17 mouse cellular contexts compared by ENCODE assay signal in the genomic region with DNA sequence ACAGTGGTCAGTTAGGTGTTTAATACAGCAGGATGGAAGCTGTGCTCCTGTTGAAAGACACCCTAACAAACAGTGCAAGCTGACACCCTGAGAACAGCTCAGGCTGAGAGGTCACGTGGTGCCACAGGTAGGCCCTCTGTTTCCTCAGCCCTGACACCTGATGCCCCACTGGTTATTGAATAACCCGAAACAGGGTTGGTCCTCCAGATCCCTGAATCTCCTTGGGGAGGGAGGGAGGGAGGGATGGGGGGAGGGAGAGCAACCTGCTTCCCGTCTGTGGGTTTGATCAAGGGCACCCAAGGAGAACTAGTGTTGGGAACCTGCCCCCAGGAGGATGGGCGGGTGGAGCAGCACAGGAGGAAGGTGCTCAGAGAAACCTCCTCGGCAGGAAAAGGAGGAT. TPM values are rescaled to one million over a fixed set of nuclear protein-coding genes. Genes with fewer than 3 reads are reported as not detected.
A peak's percentile ranks its signal among the peaks of the same experiment; 100 is the strongest.
DNase-seq lines count a peak whose midpoint lies in the region; ATAC-seq and TF ChIP-seq lines count a peak whose summit lies in the region.
"Had no signal": no experiment of that assay in that cellular context is flagged by ENCODE, and none has a peak within 500 bp of the region (broad histone marks: within the 10 kb centered on the region; RNA-seq: fewer than 3 reads in every experiment).

No protein-coding gene starts in this region.

- no peak overlapping the region for H3K9ac ChIP-seq in kidney, embryonic 15.5 days
- no peak overlapping the region for H3K9ac ChIP-seq in liver, embryonic 16.5 days (ENCODE audit: low read depth, low read length)
- no peak overlapping the region for H3K9ac ChIP-seq in stomach, postnatal 0 days (ENCODE audit: low read length)
- H3K9ac ChIP-seq: forebrain, postnatal 0 days; limb, embryonic 12.5 days; midbrain, embryonic 12.5 days; neural tube, embryonic 13.5 days had no signal

- H3K36me3 ChIP-seq in kidney, embryonic 15.5 days: no peaks in the 10 kb centered on the region
- H3K36me3 ChIP-seq in liver, embryonic 16.5 days (ENCODE audit: control insufficient read depth, insufficient read depth): no peaks in the 10 kb centered on the region
- H3K36me3 ChIP-seq in stomach, postnatal 0 days (ENCODE audit: control insufficient read depth, insufficient read depth, low read length): no peaks in the 10 kb centered on the region
- H3K36me3 ChIP-seq: limb, embryonic 12.5 days; midbrain, embryonic 12.5 days; neural tube, embryonic 13.5 days had no signal

- no peak overlapping the region for H3K4me2 ChIP-seq in kidney, embryonic 15.5 days
- H3K4me2 ChIP-seq in liver, embryonic 16.5 days (ENCODE audit: low read depth, low read length): no peak overlapping the region
- no peak overlapping the region for H3K4me2 ChIP-seq in stomach, postnatal 0 days (replicated peaks; ENCODE audit: low read depth)
- H3K4me2 ChIP-seq: limb, embryonic 12.5 days; midbrain, embryonic 12.5 days; neural tube, embryonic 13.5 days had no signal

- DNase-seq in lung, adult 18-20 months: peak; percentile 76 to 86
- no peak for DNase-seq in lung, postnatal 14 days
- DNase-seq in stomach, postnatal 0 days (ENCODE audit: low spot score): peak; percentile 90
- DNase-seq in frontal cortex, adult 2 months (ENCODE audit: extremely low spot score in 1 of 2, low spot score in 1 of 2): no peak
- DNase-seq in adipocyte (ENCODE audit: low spot score): no peak
- DNase-seq in thymus, postnatal 10 days (ENCODE audit: low spot score in 2 of 2): no peak
- DNase-seq: adrenal gland, postnatal 36 days; cerebellum, adult 2 months; forebrain, postnatal 0 days; heart, adult 11 months; heart, postnatal 4 days; right cerebral cortex, postnatal 14 days had no signal

- H3K4me1 ChIP-seq in kidney, embryonic 15.5 days: peaks cover 28% of the 10 kb centered on the region
- peaks cover 7% of the 10 kb centered on the region for H3K4me1 ChIP-seq in liver, embryonic 16.5 days (ENCODE audit: control insufficient read depth, low read depth, low read length)
- no peaks in the 10 kb centered on the region for H3K4me1 ChIP-seq in stomach, postnatal 0 days (replicated peaks; ENCODE audit: control insufficient read depth, insufficient read depth)
- H3K4me1 ChIP-seq: midbrain, embryonic 12.5 days; neural tube, embryonic 13.5 days had no signal

- TF ChIP-seq EP300 in stomach, postnatal 0 days (optimal IDR thresholded peaks at IDR 0.05): no peak

- no peaks in the 10 kb centered on the region for H3K9me3 ChIP-seq in kidney, embryonic 15.5 days (replicated peaks)
- H3K9me3 ChIP-seq in liver, embryonic 16.5 days (replicated peaks; ENCODE audit: control insufficient read depth, low read length): no peaks in the 10 kb centered on the region
- H3K9me3 ChIP-seq in stomach, postnatal 0 days (ENCODE audit: control insufficient read depth, low read length): no peaks in the 10 kb centered on the region
- H3K9me3 ChIP-seq: limb, embryonic 12.5 days; midbrain, embryonic 12.5 days; neural tube, embryonic 13.5 days had no signal

- no peak; the same call in none of the 2 replicates for TF ChIP-seq CTCF in stomach, postnatal 0 days (IDR thresholded peaks at IDR 0.05; ENCODE audit: low read depth)

- H3K27me3 ChIP-seq in kidney, embryonic 15.5 days: peaks cover 14% of the 10 kb centered on the region; the same call in 1 of the 2 replicates
- H3K27me3 ChIP-seq in liver, embryonic 16.5 days (ENCODE audit: control insufficient read depth, insufficient read depth, low read depth, low read length): no peaks in the 10 kb centered on the region
- H3K27me3 ChIP-seq in stomach, postnatal 0 days (ENCODE audit: control insufficient read depth, insufficient read depth, low read length): no peaks in the 10 kb centered on the region

- no peak overlapping the region for H3K4me3 ChIP-seq in kidney, embryonic 15.5 days (replicated peaks)
- H3K4me3 ChIP-seq in liver, embryonic 16.5 days (ENCODE audit: low read depth, low read length): no peak overlapping the region
- H3K4me3 ChIP-seq in stomach, postnatal 0 days (ENCODE audit: low read depth, low read length): no peak overlapping the region
- H3K4me3 ChIP-seq: limb, embryonic 12.5 days; midbrain, embryonic 12.5 days; neural tube, embryonic 13.5 days had no signal

- ATAC-seq in kidney, embryonic 15.5 days (replicated peaks; ENCODE audit: low FRiP score): peak; percentile 90
- ATAC-seq in liver, embryonic 16.5 days (ENCODE audit: low read depth): peak; percentile 90
- ATAC-seq in stomach, postnatal 0 days (ENCODE audit: low FRiP score, low TSS enrichment): peak; percentile 89
- ATAC-seq: forebrain, postnatal 0 days had no signal

- H3K27ac ChIP-seq in kidney, embryonic 15.5 days: peak overlapping the region; percentile 30; the same call in 1 of the 2 replicates
- H3K27ac ChIP-seq in liver, embryonic 16.5 days (ENCODE audit: low read length): no peak overlapping the region
- peak overlapping the region; percentile 81 for H3K27ac ChIP-seq in stomach, postnatal 0 days (replicated peaks)
- H3K27ac ChIP-seq: limb, embryonic 12.5 days; midbrain, embryonic 12.5 days; neural tube, embryonic 13.5 days had no signal

- 40% methylated on average over 5 of the region's 5 CpGs for WGBS in kidney, embryonic 15.5 days
- 32% methylated on average over 5 of the region's 5 CpGs for WGBS in liver, embryonic 16.5 days (ENCODE audit: insufficient replicate concordance)
- WGBS in stomach, postnatal 0 days: 36% methylated on average over 5 of the region's 5 CpGs

RNA-seq across cellular contexts. Expression of a gene that starts 18.6 kb away (rescaled TPM):
- 57.4 and 63.3 TPM in 2 replicates for polyA plus RNA-seq in kidney, embryonic 15.5 days (2015; fragmentation: Nextera tagmentation; extraction: Ambion mirVana)
- 4.6 and 4.7 TPM in 2 replicates for polyA plus RNA-seq in liver, embryonic 16.5 days (2015; fragmentation: Nextera tagmentation; extraction: Ambion mirVana)
- 66.2 and 73.1 TPM in 2 replicates for polyA plus RNA-seq in stomach, postnatal 0 days (2015; fragmentation: Nextera tagmentation; extraction: Ambion mirVana)
- 25.2 and 25.6 TPM in 2 replicates for polyA plus RNA-seq in frontal cortex, adult 2 months (2012; rRNA removed)

Comparison
In these comparisons a context has a peak if more than half of its experiments do, and no peak if none do; other contexts are left out.
1. DNase-seq: peak in lung, adult 18-20 months (2 of 2) and stomach, postnatal 0 days (single experiment); none in lung, postnatal 14 days (single experiment), frontal cortex, adult 2 months (0 of 2), adipocyte (single experiment) and thymus, postnatal 10 days (0 of 2).
2. Peak in every context shown above with its lines, with median percentiles within 50 percentile points of each other: ATAC-seq.